Mouse (Mus musculus): ENCODE results near the gene Tulp2.

Gene Tulp2

DNA sequence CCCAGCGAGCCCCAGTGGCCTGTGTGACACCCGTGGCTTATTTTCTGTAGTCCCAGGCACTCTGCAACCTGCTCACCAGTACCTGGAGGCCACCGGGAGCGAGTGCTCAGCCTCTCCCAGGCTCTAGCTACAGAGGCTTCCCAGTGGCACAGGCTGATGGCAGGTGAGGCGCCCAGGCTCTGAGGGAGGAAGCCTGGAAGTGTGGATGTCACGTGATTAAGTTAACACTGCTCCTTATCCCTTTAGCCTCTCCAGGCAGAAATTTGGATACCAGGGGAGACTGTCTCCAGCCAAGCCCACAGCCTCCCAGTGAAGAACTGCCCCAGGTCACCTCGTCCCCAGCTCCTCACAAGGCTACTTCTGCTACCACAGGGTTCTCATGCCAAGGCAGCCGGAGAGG lies 71.8 kb downstream of the Tulp2 start:
- no peak for DNase-seq (ENCODE audit: low spot score in 2 of 2)

- no peak for DNase-seq (ENCODE audit: low spot score in 2 of 2)
These were observed 72.3 kb downstream of the Tulp2 start for GRCm38 (mm10) chr7:45553990-45554389.

- no peak for DNase-seq (ENCODE audit: low spot score in 2 of 2)
These were observed 73.1 kb downstream of the Tulp2 start, which contains the start of gene Hsd17b14 for GRCm38 (mm10) chr7:45554744-45555143. Gene Hsd17b14 (plus strand): TSS chr7:45554893.

DNA sequence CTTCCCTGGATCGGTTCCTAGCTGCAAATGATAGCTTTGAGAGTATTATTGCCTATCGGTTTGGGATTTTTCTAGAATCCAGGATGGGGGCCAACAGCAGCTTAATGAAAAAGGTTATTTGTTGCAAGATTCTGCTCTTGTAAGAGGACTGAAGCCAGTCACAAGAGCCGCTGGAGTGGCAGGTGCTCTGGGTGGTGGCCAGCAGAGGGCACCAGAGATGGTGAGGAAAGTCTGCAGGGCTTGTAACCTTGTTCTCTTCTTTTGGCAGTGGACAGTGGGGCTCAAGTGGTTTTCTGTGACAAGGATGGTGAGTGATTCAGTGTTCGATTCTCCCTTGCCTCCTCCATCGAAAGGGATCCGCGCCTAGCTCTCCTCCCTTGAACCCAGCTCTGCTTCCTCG lies 74.1 kb downstream of the Tulp2 start:
- peak; percentile 79 to 80 for DNase-seq (ENCODE audit: low spot score in 2 of 2)

- no peak for DNase-seq (ENCODE audit: low spot score in 2 of 2)
These were observed 77.2 kb downstream of the Tulp2 start for GRCm38 (mm10) chr7:45558907-45559306.

- DNase-seq (ENCODE audit: low spot score in 2 of 2): no peak
These were observed 78.6 kb downstream of the Tulp2 start for GRCm38 (mm10) chr7:45560241-45560640.

DNA sequence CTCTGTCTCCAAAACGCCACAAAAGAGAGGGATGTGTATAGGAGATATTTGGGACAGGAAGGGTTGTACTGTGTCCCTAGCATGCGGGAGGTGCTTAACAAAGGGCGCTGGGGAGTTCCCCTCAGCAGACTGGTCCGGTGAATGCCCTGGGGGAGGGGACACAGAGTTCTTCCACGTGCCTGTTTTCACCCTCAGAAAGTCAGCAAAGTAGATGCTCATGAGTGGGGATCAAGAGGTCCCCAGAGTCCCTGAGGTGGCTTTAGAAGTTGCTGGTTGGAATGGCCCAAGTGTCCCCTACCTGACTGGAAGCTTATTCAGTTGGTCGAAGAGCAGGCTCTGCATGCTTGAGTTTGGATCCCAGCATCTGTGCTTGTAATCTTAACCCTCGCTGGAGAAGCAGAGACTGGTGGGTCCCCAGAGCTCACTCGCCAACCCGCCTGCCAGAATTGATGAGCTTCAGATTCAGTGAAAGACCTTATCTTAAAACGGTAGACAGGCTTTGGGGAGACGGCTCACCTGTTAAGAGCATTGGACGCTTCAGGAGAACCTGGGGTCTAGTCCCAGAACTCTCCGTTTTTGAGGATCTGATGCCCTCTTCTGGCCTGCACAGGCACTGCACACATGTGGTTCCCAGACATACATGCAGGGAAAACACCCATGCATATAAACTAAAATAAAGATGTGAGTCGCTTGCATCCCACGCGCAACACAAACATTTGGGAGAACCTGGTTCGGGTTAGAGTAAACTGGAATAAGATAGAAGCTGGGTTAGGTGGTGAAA lies 79.4 kb downstream of the Tulp2 start:
- peak; percentile 91 for DNase-seq (ENCODE audit: low spot score in 2 of 2)

DNA sequence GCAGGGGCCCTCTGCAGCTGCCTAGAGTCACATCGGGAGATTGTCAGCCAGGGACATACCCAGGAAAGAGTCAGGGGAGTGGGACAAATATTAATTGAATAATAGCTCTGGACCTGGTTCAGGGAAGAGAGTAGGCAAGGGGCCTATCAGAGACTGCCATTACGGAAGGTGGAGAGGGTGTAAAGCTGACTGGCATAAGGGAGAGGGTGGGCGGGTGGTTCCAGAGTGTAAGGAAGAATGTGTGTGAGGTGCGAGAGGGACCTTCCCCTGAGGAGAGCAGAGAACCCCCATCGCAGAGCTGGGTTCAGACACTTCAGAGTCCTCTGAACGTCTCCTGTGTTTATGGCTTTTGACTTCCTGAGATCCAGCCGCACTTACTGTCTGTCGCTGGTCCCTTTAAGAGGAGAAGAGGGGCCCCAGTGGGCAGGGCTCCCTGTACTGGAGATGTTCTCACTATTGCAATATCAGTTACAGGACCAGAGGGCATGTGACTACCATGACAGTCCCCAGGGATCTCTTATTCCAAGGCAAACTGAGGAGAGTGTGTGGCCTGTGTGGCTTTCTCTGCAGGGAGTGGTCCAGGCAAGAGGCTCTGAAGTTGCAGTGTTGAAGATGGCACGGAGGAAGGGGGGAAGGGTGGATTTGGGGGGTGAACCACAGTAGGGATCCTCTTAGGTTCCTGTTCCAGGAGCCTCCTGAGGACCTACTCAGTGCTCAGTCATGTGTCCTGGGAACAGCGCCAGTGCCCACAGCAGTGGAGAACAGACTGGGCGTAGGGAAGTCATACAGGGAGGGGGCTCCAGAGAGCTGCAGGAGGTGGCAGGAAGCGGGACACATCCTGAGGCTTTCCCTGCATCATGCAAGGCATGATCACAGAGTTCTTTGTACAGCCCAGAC lies 80.2 kb downstream of the Tulp2 start:
- no peak for DNase-seq (ENCODE audit: low spot score in 2 of 2)

GRCm38 (mm10) chr7:45564811-45565210 lies 83.1 kb downstream of the Tulp2 start:
- DNase-seq (ENCODE audit: low spot score in 2 of 2): no peak

- no peak for DNase-seq (ENCODE audit: low spot score in 2 of 2)
These were observed 83.8 kb downstream of the Tulp2 start for GRCm38 (mm10) chr7:45565446-45565845.

DNA sequence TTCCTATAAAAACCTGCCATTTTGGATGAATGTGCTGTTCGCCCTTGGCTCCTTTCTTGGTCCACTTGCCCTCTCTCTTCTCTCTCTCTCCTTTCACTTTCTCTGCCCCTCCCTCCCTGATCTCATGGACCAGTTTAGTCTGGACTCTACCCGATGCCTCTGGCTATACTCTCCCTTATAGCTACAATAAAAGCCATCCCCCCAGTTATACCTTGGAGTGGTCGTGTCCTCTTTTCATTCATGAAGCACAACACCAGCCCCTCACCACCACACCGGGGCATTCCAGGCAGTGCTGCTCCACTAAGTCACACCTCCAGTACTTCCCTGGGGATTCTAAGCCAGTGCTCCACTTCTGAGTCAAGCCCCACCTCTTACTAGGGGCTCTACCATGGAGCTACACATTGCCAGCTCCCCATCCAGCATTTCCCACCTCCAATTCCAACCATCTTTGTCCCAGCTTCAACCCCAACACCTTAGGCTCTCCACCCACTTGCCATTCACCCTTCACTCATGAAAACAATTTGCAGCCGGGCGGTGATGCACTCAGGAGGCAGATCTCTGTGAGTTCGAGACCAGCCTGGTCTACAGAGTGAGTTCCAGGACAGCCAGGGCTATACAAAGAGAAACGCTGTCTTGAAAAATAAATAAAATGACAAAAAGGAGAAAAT lies 85.6 kb downstream of the Tulp2 start:
- no peak for DNase-seq (ENCODE audit: low spot score in 2 of 2)

DNA sequence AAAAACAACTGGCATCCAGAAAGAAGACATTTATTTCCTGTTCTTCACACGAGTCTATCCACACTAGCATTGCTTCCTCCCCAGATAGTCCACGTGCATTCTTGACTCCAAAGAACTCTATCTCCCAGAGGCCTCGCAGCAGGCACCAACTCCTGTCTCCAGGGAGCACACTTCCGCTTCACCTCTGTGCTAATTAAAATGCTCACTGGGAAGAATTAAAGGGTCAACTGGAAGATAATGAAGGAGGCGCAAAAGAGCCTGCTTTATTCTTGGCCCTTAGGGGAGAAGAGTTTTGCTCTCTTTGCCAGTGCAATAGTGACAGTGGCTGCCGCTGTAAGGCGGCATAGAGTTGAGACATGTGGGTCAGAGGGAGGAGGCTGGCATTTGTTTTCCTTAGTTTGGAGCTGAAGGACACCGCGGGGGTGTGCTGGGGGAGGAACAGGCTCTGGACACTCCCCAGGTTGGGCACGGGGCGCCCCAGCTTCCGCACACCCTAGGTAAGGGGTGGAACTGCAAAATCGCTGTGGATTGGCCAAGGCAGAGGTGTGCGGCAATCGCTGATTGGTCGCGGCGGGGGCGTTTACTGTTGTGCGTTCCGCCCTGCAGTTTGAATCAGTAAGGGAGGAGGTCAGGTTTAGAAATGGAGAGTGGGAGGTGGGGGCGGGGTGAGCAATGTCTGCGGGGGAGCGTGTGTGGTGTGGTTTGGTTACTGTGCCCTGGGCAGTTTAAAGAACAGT lies 86.3 kb downstream of the Tulp2 start:
- DNase-seq (ENCODE audit: low spot score in 2 of 2): peak; percentile 89

GRCm38 (mm10) chr7:45568601-45569473 lies 87.2 kb downstream of the Tulp2 start:
- no peak for DNase-seq (ENCODE audit: low spot score in 2 of 2)

DNA sequence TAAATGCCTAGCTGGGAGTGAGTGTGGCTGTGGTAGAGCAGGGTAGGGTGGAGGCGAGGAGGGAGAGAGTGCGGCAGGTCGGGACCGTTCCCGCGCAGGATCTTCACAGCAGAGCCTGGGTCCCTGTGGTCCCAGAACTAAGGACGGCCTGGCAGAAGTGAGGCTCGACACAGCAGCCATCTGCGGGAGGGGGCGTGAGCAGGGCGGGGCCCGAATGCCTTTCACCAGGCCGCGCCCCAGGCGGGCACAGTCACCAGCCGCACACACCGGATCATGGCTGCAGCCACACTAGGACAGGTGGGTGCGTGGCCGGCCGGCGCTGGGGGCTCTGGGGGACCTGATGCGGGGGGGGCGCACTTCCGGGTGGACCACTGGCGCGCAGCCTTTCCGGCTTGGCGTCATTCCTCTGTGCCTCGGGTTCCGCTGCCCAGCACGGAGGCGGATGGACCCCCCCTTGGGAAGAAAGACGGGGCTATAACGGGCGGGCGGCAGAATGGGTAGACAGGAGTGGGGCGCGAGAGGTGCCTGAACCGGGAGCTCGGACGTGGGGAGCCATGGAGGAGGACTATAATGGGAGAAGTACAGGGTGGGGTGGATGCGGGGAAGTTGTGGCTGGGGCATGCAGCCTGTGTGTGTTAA lies 88.5 kb downstream of the Tulp2 start, which contains the start of gene Bcat2:
Gene Bcat2 (plus strand): TSS at position 51 of the 639 bp plus-strand sequence.
- DNase-seq (ENCODE audit: low spot score in 2 of 2): peak; percentile 60 to 66

GRCm38 (mm10) chr7:45571966-45572365 lies 90.3 kb downstream of the Tulp2 start:
- no peak for DNase-seq (ENCODE audit: low spot score in 2 of 2)
